8 mouse cellular contexts compared by ENCODE assay signal in the genomic region with DNA sequence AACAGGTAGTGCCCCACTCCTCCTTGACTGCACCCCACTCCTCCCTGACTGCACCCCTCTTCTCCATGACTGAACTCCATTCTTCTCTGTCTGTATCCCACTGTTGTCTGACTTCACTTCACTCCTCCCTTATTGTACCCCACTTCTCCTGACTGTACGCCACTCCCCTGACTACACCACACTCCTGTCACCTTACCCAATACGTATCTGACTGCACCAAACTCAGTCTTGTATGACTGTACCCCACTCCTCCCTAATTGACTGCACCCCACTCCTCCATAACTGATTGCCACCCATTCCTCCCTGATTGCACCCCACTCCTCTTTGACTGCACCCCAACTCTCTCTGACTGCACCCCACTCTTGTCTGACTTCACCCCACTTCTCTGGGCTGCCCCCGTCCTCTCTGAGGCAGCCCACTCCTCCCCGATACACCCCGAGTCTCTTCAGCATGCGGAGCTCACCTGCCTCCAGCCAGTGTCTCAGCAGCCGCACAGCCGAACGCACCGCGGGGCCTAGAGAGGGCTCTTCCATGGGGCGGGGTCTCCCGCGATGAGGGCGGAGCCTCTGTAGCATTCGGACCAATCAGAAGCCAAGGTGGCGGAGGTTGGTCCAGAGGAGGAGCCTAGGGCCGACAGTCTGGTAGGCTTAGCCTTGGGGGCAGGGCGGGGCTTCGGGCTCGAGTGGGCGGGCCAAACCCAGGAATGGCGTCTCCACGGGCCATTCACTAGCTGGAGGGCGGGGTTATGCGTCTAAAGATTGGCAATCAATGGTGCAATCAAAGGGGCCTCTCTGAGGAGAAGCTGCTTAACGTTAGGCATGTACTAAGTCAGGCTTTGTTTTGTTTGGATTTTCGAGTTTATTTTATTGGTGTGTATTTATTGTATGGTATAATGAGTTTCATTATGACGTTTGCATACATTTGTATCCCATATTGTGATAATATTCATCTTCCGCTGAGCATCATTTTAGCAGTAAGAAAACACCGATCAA. TPM values are rescaled to one million over a fixed set of nuclear protein-coding genes. Genes with fewer than 3 reads are reported as not detected.
DNase-seq lines count a peak whose midpoint lies in the region; ATAC-seq lines count a peak whose summit lies in the region.

A gene (minus strand): TSS at position 553 of the 992 bp plus-strand sequence.

- intact Hi-C loops in left cerebral cortex, postnatal 14 days (cut with DNase I), result no loop called here

- H3K4me2 ChIP-seq in intestine, embryonic 14.5 days (ENCODE audit: low read length), result peak within 1 kb of the TSS; percentile 61

- no peaks in the 10 kb centered on the region for H3K27me3 ChIP-seq in intestine, embryonic 14.5 days (replicated peaks; ENCODE audit: control insufficient read depth, insufficient read depth, low read length)

- WGBS in intestine, embryonic 14.5 days, result 10% methylated on average over 31 of the region's 31 CpGs

- H3K4me1 ChIP-seq in intestine, embryonic 14.5 days (replicated peaks; ENCODE audit: control insufficient read depth, insufficient read depth, low read length), result peaks cover 8% of the 10 kb centered on the region; the same call in 1 of the 2 replicates

- no peaks in the 10 kb centered on the region for H3K9me3 ChIP-seq in intestine, embryonic 14.5 days (ENCODE audit: control insufficient read depth, low read length)

- no peak within 1 kb of the TSS for H3K27ac ChIP-seq in intestine, embryonic 14.5 days (ENCODE audit: low read depth)

- peak; percentile 91 to 94 for DNase-seq in adrenal gland, adult 18-20 months (ENCODE audit: low spot score in 2 of 2)
- peak; percentile 98 for DNase-seq in embryo, embryonic 11 days
- DNase-seq in gastrocnemius, postnatal 25 days, result peak; percentile 94
- peak; percentile 96 for DNase-seq in intestine, embryonic 14.5 days (ENCODE audit: low spot score)
- DNase-seq in left cerebral cortex, postnatal 14 days (ENCODE audit: low spot score in 2 of 2), result peak; percentile 97 to 99
- peak; percentile 98 for DNase-seq in mesoderm, embryonic 11.5 days (ENCODE audit: low read depth, low spot score)
- DNase-seq in right cerebral cortex, postnatal 36 days (ENCODE audit: low spot score in 2 of 2), result peak; percentile 96 to 97
- peak; percentile 92 for DNase-seq in yolk sac, embryonic 10.5 days (ENCODE audit: low spot score)

- H3K4me3 ChIP-seq in intestine, embryonic 14.5 days (ENCODE audit: low read depth, low read length), result peak within 1 kb of the TSS; percentile 36

- ATAC-seq in intestine, embryonic 14.5 days (replicated peaks; ENCODE audit: low FRiP score, low TSS enrichment, low read depth), result peak; percentile 98

- H3K9ac ChIP-seq in intestine, embryonic 14.5 days (ENCODE audit: low read length), result peak within 1 kb of the TSS; percentile 38

- H3K36me3 ChIP-seq in intestine, embryonic 14.5 days (ENCODE audit: control insufficient read depth, insufficient read depth, low read length), result no peaks in the 10 kb centered on the region

RNA-seq across cellular contexts. Expression of the gene that starts here (rescaled TPM):
- total RNA-seq in adrenal gland, adult 18-20 months (2021), result 10 to 100 TPM in 1 of 2 experiments, 1 to 10 TPM in 1; 7.0 to 11.1 TPM
- 1 to 10 TPM in 1 of 2 experiments, under 1 TPM in 1; 0.61 to 1.1 TPM for total RNA-seq in gastrocnemius, postnatal 25 days (2021)
- 4.7 and 4.8 TPM in 2 replicates for polyA plus RNA-seq in intestine, embryonic 14.5 days (2014; fragmentation: Nextera tagmentation; extraction: Ambion mirVana)
- 100 to 1,000 TPM; 120 to 135 TPM for total RNA-seq in left cerebral cortex, postnatal 14 days (2021)

Comparison
In these comparisons a context has a peak if more than half of its experiments do, and no peak if none do; other contexts are left out.
1. RNA of the gene that starts here (total RNA-seq): 120 to 135 TPM in left cerebral cortex, postnatal 14 days; 7.0 to 11.1 TPM in adrenal gland, adult 18-20 months and 0.61 to 1.1 TPM in gastrocnemius, postnatal 25 days; every median in the first group is over 10 times any median in the second.
2. Peak in every context shown above with its lines, with median percentiles within 50 percentile points of each other: DNase-seq.